Comparison of ENCODE assay signal across 7 mouse cellular contexts in the genomic region with DNA sequence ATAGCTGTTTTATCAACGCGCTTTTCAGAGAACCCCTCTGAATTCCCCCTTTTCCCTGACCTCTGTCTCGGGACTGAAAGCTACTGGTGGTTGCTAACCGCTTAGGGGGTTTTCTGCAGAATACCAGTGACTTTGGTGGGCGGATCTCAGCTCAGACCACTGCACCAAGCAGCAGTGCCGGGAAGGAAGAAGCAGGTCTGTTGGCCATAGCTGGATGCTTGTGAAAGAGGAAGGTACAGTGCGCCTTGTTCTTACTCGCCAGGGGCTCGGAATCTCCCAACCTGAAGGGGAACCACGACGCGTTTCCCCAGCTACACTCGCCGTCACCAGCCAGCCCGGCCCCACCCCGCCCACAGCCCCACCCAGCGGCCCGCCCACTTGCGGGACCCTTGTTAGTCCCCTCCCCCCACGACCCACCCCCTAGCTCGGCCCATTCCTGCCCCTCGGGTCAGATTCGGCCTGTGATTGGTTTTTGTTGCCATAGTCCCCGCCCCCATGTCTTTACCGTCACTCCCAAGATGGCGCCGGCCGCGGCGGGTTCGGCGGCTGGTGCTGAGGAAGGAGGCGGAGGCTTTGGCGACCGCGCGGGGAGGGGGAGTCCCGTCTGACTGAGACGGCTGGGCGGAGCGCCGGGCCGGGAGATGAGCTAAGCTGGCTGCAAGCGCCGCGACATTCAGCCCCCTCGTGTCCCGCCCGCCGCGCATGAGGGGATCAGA. TPM values are rescaled to one million over a fixed set of nuclear protein-coding genes. Genes with fewer than 3 reads are reported as not detected.
A peak's percentile ranks its signal among the peaks of the same experiment; 100 is the strongest.
DNase-seq lines count a peak whose midpoint lies in the region; ATAC-seq and TF ChIP-seq lines count a peak whose summit lies in the region.

A gene (plus strand): TSS at position 519 of the 716 bp plus-strand sequence.

- under 1% methylated on average over 51 of the region's 51 CpGs for WGBS in embryonic facial prominence, embryonic 10.5 days
- WGBS in intestine, postnatal 0 days, result under 1% methylated on average over 45 of the region's 51 CpGs
- 1% methylated on average over 50 of the region's 51 CpGs for WGBS in midbrain, embryonic 12.5 days
- under 1% methylated on average over 50 of the region's 51 CpGs for WGBS in small intestine, adult 2 months

- H3K4me2 ChIP-seq in intestine, postnatal 0 days (replicated peaks; ENCODE audit: low read depth), result peak within 1 kb of the TSS; percentile 86
- peak within 1 kb of the TSS; percentile 76 for H3K4me2 ChIP-seq in midbrain, embryonic 12.5 days (replicated peaks)

- H3K9ac ChIP-seq in intestine, postnatal 0 days (ENCODE audit: low read depth, low read length), result peak within 1 kb of the TSS; percentile 67
- peak within 1 kb of the TSS; percentile 84 for H3K9ac ChIP-seq in midbrain, embryonic 12.5 days (replicated peaks)

- H3K27me3 ChIP-seq in embryonic facial prominence, embryonic 10.5 days (replicated peaks; ENCODE audit: low read depth, poor library complexity, severe bottlenecking), result no peaks in the 10 kb centered on the region
- no peaks in the 10 kb centered on the region for H3K27me3 ChIP-seq in intestine, postnatal 0 days (replicated peaks; ENCODE audit: control insufficient read depth, insufficient read depth, low read length)
- H3K27me3 ChIP-seq in midbrain, embryonic 12.5 days, result no peaks in the 10 kb centered on the region
- no peaks in the 10 kb centered on the region for H3K27me3 ChIP-seq in small intestine, adult 2 months (ENCODE audit: control insufficient read depth, insufficient read depth, low read length)

- H3K27ac ChIP-seq in embryonic facial prominence, embryonic 10.5 days (replicated peaks), result peak within 1 kb of the TSS; percentile 91
- H3K27ac ChIP-seq in intestine, postnatal 0 days (ENCODE audit: low read depth, low read length), result peak within 1 kb of the TSS; percentile 66
- peak within 1 kb of the TSS; percentile 98 for H3K27ac ChIP-seq in midbrain, embryonic 12.5 days (replicated peaks)
- peak within 1 kb of the TSS; percentile 53; the same call in 1 of the 2 replicates for H3K27ac ChIP-seq in small intestine, adult 2 months (ENCODE audit: insufficient read depth, low read depth, low read length)

- H3K9me3 ChIP-seq in embryonic facial prominence, embryonic 10.5 days, result no peaks in the 10 kb centered on the region
- H3K9me3 ChIP-seq in intestine, postnatal 0 days (ENCODE audit: control insufficient read depth), result no peaks in the 10 kb centered on the region
- H3K9me3 ChIP-seq in midbrain, embryonic 12.5 days, result no peaks in the 10 kb centered on the region

- ATAC-seq in intestine, postnatal 0 days, result peak; percentile 98
- peak; percentile 96 for ATAC-seq in midbrain, embryonic 12.5 days (ENCODE audit: low FRiP score, low read depth)

- TF ChIP-seq CTCF in intestine, postnatal 0 days (IDR thresholded peaks at IDR 0.05; ENCODE audit: low read depth), result no peak
- no peak for TF ChIP-seq CTCF in small intestine, adult 2 months (IDR thresholded peaks at IDR 0.05; ENCODE audit: extremely low read depth, insufficient read length, insufficient replicate concordance, low read depth, low read length)

- peak; percentile 42; the same call in 1 of the 2 replicates for TF ChIP-seq POLR2A in small intestine, adult 2 months (IDR thresholded peaks at IDR 0.05; ENCODE audit: low read depth, low read length)

- intact Hi-C loops in left cerebral cortex, postnatal 4 days (cut with DNase I), result no loop called here

- H3K4me3 ChIP-seq in embryonic facial prominence, embryonic 10.5 days, result peak within 1 kb of the TSS; percentile 91
- H3K4me3 ChIP-seq in intestine, postnatal 0 days (ENCODE audit: low read depth, low read length), result peak within 1 kb of the TSS; percentile 96
- H3K4me3 ChIP-seq in midbrain, embryonic 12.5 days, result peak within 1 kb of the TSS; percentile 79
- peak within 1 kb of the TSS; percentile 79 for H3K4me3 ChIP-seq in small intestine, adult 2 months (ENCODE audit: low read depth, low read length)

- H3K4me1 ChIP-seq in embryonic facial prominence, embryonic 10.5 days, result peaks cover 19% of the 10 kb centered on the region
- H3K4me1 ChIP-seq in intestine, postnatal 0 days (replicated peaks; ENCODE audit: control insufficient read depth, insufficient read depth, low read length), result 0 out of 2 replicates have a peak, but pooled peaks cover 2% of the 10 kb centered on the region
- peaks cover 15% of the 10 kb centered on the region for H3K4me1 ChIP-seq in midbrain, embryonic 12.5 days
- no peaks in the 10 kb centered on the region for H3K4me1 ChIP-seq in small intestine, adult 2 months (ENCODE audit: control insufficient read depth, insufficient read depth, insufficient read length, low read length)

- no peaks in the 10 kb centered on the region for H3K36me3 ChIP-seq in embryonic facial prominence, embryonic 10.5 days (replicated peaks)
- H3K36me3 ChIP-seq in intestine, postnatal 0 days (ENCODE audit: control insufficient read depth, insufficient read depth), result no peaks in the 10 kb centered on the region
- no peaks in the 10 kb centered on the region for H3K36me3 ChIP-seq in midbrain, embryonic 12.5 days
- H3K36me3 ChIP-seq in small intestine, adult 2 months (ENCODE audit: control insufficient read depth, insufficient read depth, low read length), result no peaks in the 10 kb centered on the region

- peak; percentile 98 for DNase-seq in adrenal gland, postnatal 10 days
- peak; percentile 99 for DNase-seq in embryonic facial prominence, embryonic 10.5 days (ENCODE audit: low spot score)
- DNase-seq in gonadal fat pad, adult 2 months (ENCODE audit: low read depth), result peak; percentile 61
- peak; percentile 99 for DNase-seq in left cerebral cortex, postnatal 4 days

RNA-seq across cellular contexts. Expression of the gene that starts here (rescaled TPM):
- 10 to 100 TPM; 16.8 to 18.9 TPM for total RNA-seq in adrenal gland, postnatal 10 days (2021)
- 8.6 TPM in 2 replicates for polyA plus RNA-seq in embryonic facial prominence, embryonic 10.5 days (2016; fragmentation: Nextera tagmentation; extraction: Ambion mirVana)
- 7.7 and 10.5 TPM in 2 replicates for polyA plus RNA-seq in gonadal fat pad, adult 2 months (2012; rRNA removed)
- 2.8 and 3.1 TPM in 2 replicates for polyA plus RNA-seq in intestine, postnatal 0 days (2015; fragmentation: Nextera tagmentation; extraction: Ambion mirVana)
- 10 to 100 TPM; 37.1 to 37.5 TPM for total RNA-seq in left cerebral cortex, postnatal 4 days (2021)
- 10.4 and 12.3 TPM in 2 replicates for polyA plus RNA-seq in midbrain, embryonic 12.5 days (2016; fragmentation: Nextera tagmentation; extraction: Ambion mirVana)
- polyA plus RNA-seq in small intestine, adult 2 months (2012; rRNA removed), result 1.2 and 2.2 TPM in 2 replicates

Comparison
In these comparisons a context has a peak if more than half of its experiments do, and no peak if none do; other contexts are left out.
1. Peak in every context shown above with its lines: DNase-seq, ATAC-seq, H3K4me3 ChIP-seq and H3K27ac ChIP-seq.